18 mouse cellular contexts compared by ENCODE assay signal in genomic region chr3:109765141-109765540, GRCm38 (mm10).
DNase-seq lines count a peak whose midpoint lies in the region; ATAC-seq lines count a peak whose summit lies in the region.
"Had no signal": no experiment of that assay in that cellular context is flagged by ENCODE, and none has a peak within 500 bp of the region (broad histone marks: within the 10 kb centered on the region; RNA-seq: fewer than 3 reads in every experiment).

No protein-coding gene starts in this region.

- no peak for DNase-seq in heart, postnatal 4 days
- DNase-seq in heart, postnatal 25 days (ENCODE audit: low spot score) = no peak
- DNase-seq in NIH3T3 (ENCODE audit: low read depth) = peak; percentile 62
- DNase-seq in cerebellum, postnatal 36 days = no peak
- DNase-seq in frontal cortex, postnatal 14 days (ENCODE audit: low spot score in 2 of 2) = no peak
- DNase-seq: adrenal gland, postnatal 14 days; gastrocnemius, postnatal 14 days; kidney, adult 11 months had no signal

- H3K4me1 ChIP-seq in heart, embryonic 11.5 days (ENCODE audit: control insufficient read depth, insufficient read depth, low read length) = peaks cover 12% of the 10 kb centered on the region
- peaks cover 4% of the 10 kb centered on the region; the same call in 1 of the 2 replicates for H3K4me1 ChIP-seq in heart, embryonic 16.5 days (ENCODE audit: control insufficient read depth, insufficient read depth, low read length)
- H3K4me1 ChIP-seq: embryonic facial prominence, embryonic 13.5 days; forebrain, embryonic 12.5 days had no signal

- peak overlapping the region; percentile 27; the same call in 1 of the 2 replicates for H3K4me2 ChIP-seq in heart, embryonic 11.5 days
- H3K4me2 ChIP-seq in heart, embryonic 16.5 days (ENCODE audit: low read depth, low read length) = peak overlapping the region; percentile 13; the same call in 1 of the 2 replicates
- H3K4me2 ChIP-seq: embryonic facial prominence, embryonic 13.5 days; forebrain, embryonic 12.5 days; hindbrain, embryonic 13.5 days had no signal

- no peaks in the 10 kb centered on the region for H3K9me3 ChIP-seq in heart, embryonic 11.5 days (replicated peaks; ENCODE audit: control insufficient read depth, low read length)
- H3K9me3 ChIP-seq in heart, embryonic 16.5 days (replicated peaks; ENCODE audit: control insufficient read depth, low read length) = no peaks in the 10 kb centered on the region
- H3K9me3 ChIP-seq: embryonic facial prominence, embryonic 13.5 days; forebrain, embryonic 12.5 days; hindbrain, embryonic 13.5 days had no signal

- no peak overlapping the region for H3K9ac ChIP-seq in heart, embryonic 11.5 days (ENCODE audit: low read depth, low read length)
- no peak overlapping the region for H3K9ac ChIP-seq in heart, embryonic 16.5 days (ENCODE audit: low read length)
- H3K9ac ChIP-seq: embryonic facial prominence, embryonic 13.5 days; forebrain, embryonic 12.5 days; hindbrain, embryonic 13.5 days had no signal

- WGBS in heart, embryonic 11.5 days (ENCODE audit: insufficient replicate concordance) = 23% methylated on average over 4 of the region's 4 CpGs
- WGBS in heart, embryonic 16.5 days = 21% methylated on average over 4 of the region's 4 CpGs

- intact Hi-C loops in heart, postnatal 25 days (cut with DNase I) = no loop called here

- H3K27ac ChIP-seq in heart, embryonic 11.5 days (ENCODE audit: low read depth, low read length) = peak overlapping the region; percentile 48; the same call in 1 of the 2 replicates
- no peak overlapping the region for H3K27ac ChIP-seq in heart, embryonic 16.5 days (ENCODE audit: low read length)
- H3K27ac ChIP-seq: embryonic facial prominence, embryonic 13.5 days; forebrain, embryonic 12.5 days; hindbrain, embryonic 13.5 days; hindbrain, postnatal 0 days had no signal

- H3K27me3 ChIP-seq in heart, embryonic 11.5 days (ENCODE audit: control insufficient read depth, insufficient read depth, low read length) = no peaks in the 10 kb centered on the region
- H3K27me3 ChIP-seq in heart, embryonic 16.5 days (ENCODE audit: control insufficient read depth, insufficient read depth, low read length) = no peaks in the 10 kb centered on the region
- H3K27me3 ChIP-seq: embryonic facial prominence, embryonic 13.5 days; forebrain, embryonic 12.5 days; hindbrain, embryonic 13.5 days had no signal

- ATAC-seq in heart, embryonic 11.5 days (replicated peaks; ENCODE audit: insufficient number of reproducible peaks, low FRiP score, low TSS enrichment) = no peak
- ATAC-seq in heart, embryonic 16.5 days (replicated peaks; ENCODE audit: extremely low read depth, insufficient read depth, low FRiP score) = no peak
- ATAC-seq: activated CD4-positive, CD25-positive, alpha-beta regulatory T cell, adult 4 months; CD4-positive, CD25-positive, alpha-beta regulatory T cell, adult 4 months; forebrain, embryonic 16.5 days; hindbrain, postnatal 0 days had no signal

- no peaks in the 10 kb centered on the region for H3K36me3 ChIP-seq in heart, embryonic 11.5 days (ENCODE audit: control insufficient read depth, insufficient read depth, low read length)
- H3K36me3 ChIP-seq in heart, embryonic 16.5 days (ENCODE audit: control insufficient read depth, insufficient read depth) = no peaks in the 10 kb centered on the region
- H3K36me3 ChIP-seq: embryonic facial prominence, embryonic 13.5 days; forebrain, embryonic 12.5 days; G1E; hindbrain, embryonic 13.5 days had no signal

- H3K4me3 ChIP-seq in heart, embryonic 11.5 days (ENCODE audit: low read depth, low read length) = no peak overlapping the region
- no peak overlapping the region for H3K4me3 ChIP-seq in heart, embryonic 16.5 days (ENCODE audit: low read length)
- H3K4me3 ChIP-seq: embryonic facial prominence, embryonic 13.5 days; forebrain, embryonic 12.5 days; hindbrain, embryonic 13.5 days had no signal
